Mouse (Mus musculus): ENCODE results near the gene 4930572O03Rik. TPM values are rescaled to one million over a fixed set of nuclear protein-coding genes. Genes with fewer than 3 reads are reported as not detected.
"Not testable (repeated sequence)": the region's sequence is repeated elsewhere in the genome, so short reads cannot be mapped to it uniquely, and the experiment has no call there.

4930572O03Rik gene
- total RNA-seq, 2 experiments from 2014 or later = not detected

DNA sequence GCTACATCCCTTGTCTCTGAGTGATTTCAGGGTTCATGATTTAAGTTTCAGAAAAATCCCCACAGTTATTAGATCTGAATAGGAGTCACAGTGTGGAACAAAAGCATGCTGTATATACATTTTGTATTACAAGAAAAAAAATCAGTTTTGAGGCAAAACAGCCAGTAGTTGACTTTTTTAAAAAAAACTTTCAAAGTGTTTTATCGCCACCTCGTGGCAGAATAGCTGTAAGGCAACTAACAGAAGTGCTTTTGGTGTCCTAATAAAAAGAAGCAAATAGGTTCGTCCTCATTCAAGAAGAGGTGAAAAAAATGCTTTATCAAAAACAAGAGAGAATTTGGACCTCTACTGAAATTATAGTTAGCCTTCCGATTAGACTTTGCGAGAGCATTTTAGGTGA, 26.8 kb downstream of the 4930572O03Rik start:
- ATAC-seq (replicated peaks; ENCODE audit: low FRiP score, poor library complexity, severe bottlenecking) = not testable (repeated sequence)

DNA sequence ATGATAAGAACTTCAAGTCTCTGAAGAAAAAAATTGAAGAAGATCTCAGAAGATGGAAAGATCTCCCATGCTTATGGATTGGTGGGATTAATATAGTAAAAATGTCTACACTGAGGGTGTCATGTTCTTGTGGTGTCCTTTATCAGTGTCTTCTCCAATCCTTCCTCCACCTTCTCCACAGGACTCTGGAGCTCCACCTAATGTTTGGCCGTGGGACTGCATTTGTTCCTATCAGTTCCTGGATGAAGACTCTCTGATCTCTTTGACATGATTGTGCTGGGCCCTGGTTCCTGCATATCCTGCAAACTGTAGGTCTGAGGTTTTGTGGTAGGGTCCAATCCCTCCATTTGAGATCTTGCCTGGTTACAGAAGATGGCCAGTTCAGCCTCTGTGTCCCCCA, 28.7 kb downstream of the 4930572O03Rik start:
- not testable (repeated sequence) for ATAC-seq (replicated peaks; ENCODE audit: low FRiP score, poor library complexity, severe bottlenecking)

DNA sequence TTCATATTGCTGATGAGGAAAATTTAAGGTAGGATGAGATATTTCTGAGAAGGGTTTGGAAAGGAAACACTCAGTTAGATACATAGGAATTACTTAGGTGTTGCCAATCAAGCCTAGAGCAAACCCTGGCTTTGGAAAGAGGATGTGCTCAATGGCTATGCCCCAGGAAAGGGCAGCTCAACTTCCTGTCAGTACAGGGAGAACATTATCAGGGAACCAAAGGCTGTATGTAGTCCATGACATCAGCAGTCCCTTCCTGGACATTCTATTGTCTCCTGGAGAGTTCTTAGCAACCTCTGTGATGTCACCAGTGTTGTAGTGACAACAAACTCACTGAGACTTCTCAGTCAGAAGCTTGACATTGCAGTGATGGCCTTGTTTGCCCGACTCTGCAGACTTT, 38.1 kb downstream of the 4930572O03Rik start, which contains the start of gene Speer4d:
Speer4d (plus strand) TSS at position 301 of the 400 bp plus-strand sequence.
- not testable (repeated sequence) for ATAC-seq (replicated peaks; ENCODE audit: low FRiP score, poor library complexity, severe bottlenecking)

DNA sequence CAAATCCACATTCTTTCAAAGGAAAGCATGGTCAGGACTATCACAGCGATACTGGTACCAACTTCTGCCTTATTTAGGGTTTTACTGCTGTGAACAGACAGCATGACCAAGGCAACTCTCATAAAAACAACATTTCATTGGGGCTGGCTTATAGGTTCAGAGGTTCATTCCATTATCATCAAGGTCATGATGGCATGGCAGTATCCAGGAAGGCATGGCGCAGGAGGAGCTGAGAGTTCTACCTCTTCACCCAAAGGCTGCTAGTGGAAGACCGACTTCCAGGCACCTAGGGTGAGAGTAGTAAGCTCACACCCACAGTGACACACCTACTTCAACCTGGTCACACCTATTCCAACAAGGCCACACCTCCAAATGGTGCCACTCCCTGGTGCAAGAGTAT, 40.7 kb downstream of the 4930572O03Rik start:
- not testable (repeated sequence) for ATAC-seq (replicated peaks; ENCODE audit: low FRiP score, poor library complexity, severe bottlenecking)

DNA sequence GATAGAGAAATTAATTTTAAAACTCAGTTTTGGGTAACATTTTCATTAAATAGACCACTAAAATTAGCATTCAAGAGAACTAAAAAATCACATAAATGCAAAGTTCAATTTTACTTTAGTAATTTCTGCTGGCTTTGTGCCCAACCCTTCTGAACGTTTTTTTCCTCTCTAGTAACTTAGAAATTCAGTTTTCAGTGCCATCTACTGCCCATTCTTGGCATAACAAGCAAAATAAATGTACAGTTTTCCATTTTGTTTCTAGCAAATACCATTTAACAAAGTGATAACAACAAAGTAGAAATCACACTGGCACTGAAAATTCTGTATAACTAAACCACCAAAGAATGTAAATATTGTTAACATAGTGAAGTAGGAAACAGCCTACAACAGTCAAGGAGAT, 46.2 kb downstream of the 4930572O03Rik start:
- not testable (repeated sequence) for ATAC-seq (replicated peaks; ENCODE audit: low FRiP score, poor library complexity, severe bottlenecking)

DNA sequence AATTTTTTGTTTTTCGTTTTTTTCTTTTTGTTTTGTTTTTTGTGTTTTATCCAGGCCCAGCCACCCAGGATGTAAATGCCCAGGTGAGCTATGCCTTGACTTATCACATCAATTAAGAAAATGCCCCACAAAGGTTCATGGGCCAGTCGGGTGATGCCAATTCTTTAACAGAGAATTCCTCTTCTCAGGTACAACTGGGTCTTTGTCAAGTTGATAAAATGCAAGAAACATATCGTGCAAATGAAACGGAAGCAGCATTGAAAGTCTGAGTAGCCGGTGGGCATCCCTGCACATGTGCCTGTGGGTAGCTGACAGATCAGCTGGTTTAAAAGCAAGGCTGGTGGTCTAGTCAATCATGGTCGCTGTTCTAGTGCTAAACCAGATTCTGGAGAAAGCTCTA, 50.2 kb downstream of the 4930572O03Rik start:
- not testable (repeated sequence) for ATAC-seq (replicated peaks; ENCODE audit: low FRiP score, poor library complexity, severe bottlenecking)

DNA sequence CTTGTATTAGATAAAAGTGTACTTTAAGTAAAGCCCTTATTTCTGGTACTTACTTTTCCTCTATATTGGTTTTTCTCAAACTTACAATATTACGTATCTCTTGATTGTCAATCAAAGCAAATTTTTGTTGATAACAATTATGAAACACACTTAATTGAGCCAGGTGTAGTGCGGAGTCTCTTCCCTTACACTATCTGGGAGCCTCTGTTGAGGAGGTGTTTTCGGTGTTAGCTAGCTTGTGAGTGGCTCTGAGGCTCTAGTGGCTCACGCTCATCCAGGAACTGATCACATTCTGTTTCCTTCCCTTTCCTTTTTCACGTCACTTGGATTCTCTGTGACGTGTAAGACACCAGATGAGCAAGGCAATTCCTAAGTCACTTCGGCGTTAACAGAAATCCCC, 53.3 kb downstream of the 4930572O03Rik start:
- not testable (repeated sequence) for ATAC-seq (replicated peaks; ENCODE audit: low FRiP score, poor library complexity, severe bottlenecking)

DNA sequence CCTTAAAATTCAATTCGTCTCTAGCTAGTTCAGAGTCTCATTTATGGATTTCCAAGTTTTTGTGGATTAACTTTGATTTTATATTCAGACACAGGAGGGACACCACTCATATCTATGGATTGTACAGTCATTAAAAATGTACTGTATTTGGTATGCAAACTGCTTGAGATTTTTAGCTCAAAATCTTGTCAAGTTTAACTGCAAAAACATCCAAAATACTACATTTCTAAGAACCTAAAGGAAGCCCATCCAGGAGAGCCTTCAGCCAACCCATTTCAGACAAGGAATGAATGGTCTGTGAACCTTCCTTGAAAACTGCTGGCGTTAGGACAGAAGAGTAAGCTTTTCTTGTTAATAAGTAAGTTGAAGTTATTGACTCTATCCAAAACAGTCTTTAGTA, 53.9 kb downstream of the 4930572O03Rik start:
- ATAC-seq (replicated peaks; ENCODE audit: low FRiP score, poor library complexity, severe bottlenecking) = not testable (repeated sequence)

DNA sequence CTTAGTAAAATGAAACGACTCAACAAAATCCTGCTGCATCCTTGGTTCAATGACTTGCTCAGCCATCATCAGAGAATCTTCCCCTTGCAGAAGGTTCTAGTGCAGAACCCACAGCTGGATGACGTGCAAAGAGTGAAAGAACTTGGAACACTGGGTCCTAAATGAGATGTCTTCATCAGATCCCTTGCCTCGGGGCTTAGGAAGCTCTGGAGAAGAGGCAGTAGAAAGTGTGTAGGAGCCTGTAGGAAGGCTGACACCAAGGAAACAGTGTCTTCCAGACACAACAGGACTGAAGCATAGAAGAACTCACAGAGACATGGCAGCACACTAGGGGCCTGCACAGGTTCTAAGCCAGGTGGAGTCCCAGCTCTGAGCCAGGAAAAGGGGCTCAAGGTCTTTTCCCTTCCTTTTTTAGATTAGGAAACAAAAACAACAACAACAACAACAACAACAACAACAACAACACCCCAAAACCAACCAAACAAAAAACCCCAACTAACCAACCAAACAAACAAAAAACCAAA, 54.4 kb downstream of the 4930572O03Rik start:
- not testable (repeated sequence) for ATAC-seq (replicated peaks; ENCODE audit: low FRiP score, poor library complexity, severe bottlenecking)

Other genes starting within 250 kb of the 4930572O03Rik start
- gene Gm21149, start 180.5 kb downstream of the 4930572O03Rik start, total RNA-seq (2015; ENCODE audit: low replicate concordance) = not detected in 2 replicates
- gene Gm21149, start 180.5 kb downstream of the 4930572O03Rik start, total RNA-seq (2017; ENCODE audit: low replicate concordance) = not detected in 2 replicates
- not detected in 2 replicates for gene Gm21190, start 127.8 kb downstream of the 4930572O03Rik start, total RNA-seq (2015; ENCODE audit: low replicate concordance)
- not detected in 2 replicates for gene Gm21190, start 127.8 kb downstream of the 4930572O03Rik start, total RNA-seq (2017; ENCODE audit: low replicate concordance)
- gene Gm21083, start 79.7 kb downstream of the 4930572O03Rik start, total RNA-seq (2015; ENCODE audit: low replicate concordance) = not detected in 2 replicates
- gene Gm21083, start 79.7 kb downstream of the 4930572O03Rik start, total RNA-seq (2017; ENCODE audit: low replicate concordance) = not detected in 2 replicates
- gene Speer4d, start 38.0 kb downstream of the 4930572O03Rik start, total RNA-seq (2015; ENCODE audit: low replicate concordance) = not detected in 2 replicates
- not detected in 2 replicates for gene Speer4d, start 38.0 kb downstream of the 4930572O03Rik start, total RNA-seq (2017; ENCODE audit: low replicate concordance)
- not detected in 2 replicates for gene Speer4c, start 57.2 kb upstream of the 4930572O03Rik start, total RNA-seq (2015; ENCODE audit: low replicate concordance)
- gene Speer4c, start 57.2 kb upstream of the 4930572O03Rik start, total RNA-seq (2017; ENCODE audit: low replicate concordance) = not detected in 2 replicates